Mouse (Mus musculus) MEL (cell line): ENCODE measurements around the gene Tekt5.

Source experiments
- CTCF ChIP-seq, 3 experiments: IDR thresholded peaks in 2 of 3; conservative IDR thresholded peaks in 1 of 3; 2 replicates each; pipeline ENCODE4 v1.5.1; 2011 to 2012; ENCODE audit warnings: low read length in 3 of 3, low read depth in 2 of 3, mild to moderate bottlenecking in 2 of 3, improper control_type of control experiment in 1 of 3, inconsistent platforms in 1 of 3, mixed read lengths in 1 of 3, moderate library complexity in 1 of 3; ENCODE audit not compliant: control insufficient read depth in 1 of 3, insufficient read depth in 1 of 3, poor library complexity in 1 of 3, severe bottlenecking in 1 of 3
- ETS1 ChIP-seq: IDR thresholded peaks from 2 replicates; pipeline ENCODE4 v1.6.1; 2012; ENCODE audit warnings: low read depth, mild to moderate bottlenecking, inconsistent platforms, low read length, improper control_type of control experiment, moderate library complexity
- GABPA ChIP-seq: IDR thresholded peaks from 2 replicates; pipeline ENCODE4 v1.6.1; 2012; ENCODE audit warnings: low read depth, mild to moderate bottlenecking, inconsistent platforms, low read length, improper control_type of control experiment, moderate library complexity
- NELFE ChIP-seq: IDR thresholded peaks from 2 replicates; pipeline ENCODE4 v1.6.1; 2011; ENCODE audit warnings: low read depth, low read length, improper control_type of control experiment
- POLR2AphosphoS2 ChIP-seq: IDR thresholded peaks from 2 replicates; pipeline ENCODE4 v1.6.1; 2011; ENCODE audit warnings: low read length, improper control_type of control experiment
- POLR2AphosphoS5 ChIP-seq: IDR thresholded peaks from 2 replicates; pipeline ENCODE4 v1.6.1; 2012; ENCODE audit warnings: low read depth, borderline replicate concordance, mild to moderate bottlenecking, inconsistent platforms, low read length, moderate library complexity, mixed read lengths
- UBTF ChIP-seq: IDR thresholded peaks from 2 replicates; pipeline ENCODE4 v1.6.1; 2012; ENCODE audit warnings: low read depth, mild to moderate bottlenecking, inconsistent platforms, low read length, improper control_type of control experiment, moderate library complexity, borderline replicate concordance; ENCODE audit not compliant: insufficient read depth

DNA sequence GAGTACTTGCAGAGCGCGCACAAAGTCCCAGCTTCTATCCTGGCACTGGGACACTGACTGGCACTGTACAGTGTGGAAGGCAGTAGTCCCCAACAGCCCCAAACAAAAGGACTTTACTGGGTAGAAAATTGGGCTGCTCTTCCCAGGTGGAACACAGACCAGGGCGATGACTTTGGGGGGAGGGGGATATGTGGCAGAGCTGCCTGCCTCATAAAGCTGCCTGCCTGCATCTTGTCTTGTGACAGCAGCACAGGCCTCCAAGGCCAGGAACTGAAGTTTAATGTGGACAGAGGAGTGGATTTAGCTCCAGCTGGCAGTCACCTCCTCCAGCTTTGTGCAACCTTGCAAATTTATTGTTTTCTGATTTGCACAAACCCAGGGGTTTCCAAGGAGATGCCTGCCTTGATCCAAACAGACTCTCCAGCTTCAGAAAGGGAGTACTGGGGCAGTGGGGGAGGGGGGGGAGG, 25.8 kb downstream of the Tekt5 start:
- no peak for TF ChIP-seq CTCF (IDR thresholded peaks at IDR 0.05 in 2 of 3, conservative IDR thresholded peaks at IDR 0.05 in 1 of 3; ENCODE audit: control insufficient read depth in 1 of 3, insufficient read depth in 1 of 3, low read depth in 2 of 3, low read length in 3 of 3, poor library complexity in 1 of 3, severe bottlenecking in 1 of 3)
- TF ChIP-seq NELFE, result no peak
- no peak for TF ChIP-seq POLR2AphosphoS2
- no peak for TF ChIP-seq UBTF
- TF ChIP-seq ETS1, result no peak
- TF ChIP-seq POLR2AphosphoS5, result no peak
- no peak for TF ChIP-seq GABPA
